Mouse (Mus musculus) retina, postnatal 1 day (tissue): ENCODE results near the gene Slc1a1.
A peak's percentile ranks its signal among the peaks of the same experiment; 100 is the strongest.

Experiments used
- DNase-seq: peaks from one replicate; pipeline ENCODE4 v3.0.0-alpha.2; 2012

The Slc1a1 gene

DNA sequence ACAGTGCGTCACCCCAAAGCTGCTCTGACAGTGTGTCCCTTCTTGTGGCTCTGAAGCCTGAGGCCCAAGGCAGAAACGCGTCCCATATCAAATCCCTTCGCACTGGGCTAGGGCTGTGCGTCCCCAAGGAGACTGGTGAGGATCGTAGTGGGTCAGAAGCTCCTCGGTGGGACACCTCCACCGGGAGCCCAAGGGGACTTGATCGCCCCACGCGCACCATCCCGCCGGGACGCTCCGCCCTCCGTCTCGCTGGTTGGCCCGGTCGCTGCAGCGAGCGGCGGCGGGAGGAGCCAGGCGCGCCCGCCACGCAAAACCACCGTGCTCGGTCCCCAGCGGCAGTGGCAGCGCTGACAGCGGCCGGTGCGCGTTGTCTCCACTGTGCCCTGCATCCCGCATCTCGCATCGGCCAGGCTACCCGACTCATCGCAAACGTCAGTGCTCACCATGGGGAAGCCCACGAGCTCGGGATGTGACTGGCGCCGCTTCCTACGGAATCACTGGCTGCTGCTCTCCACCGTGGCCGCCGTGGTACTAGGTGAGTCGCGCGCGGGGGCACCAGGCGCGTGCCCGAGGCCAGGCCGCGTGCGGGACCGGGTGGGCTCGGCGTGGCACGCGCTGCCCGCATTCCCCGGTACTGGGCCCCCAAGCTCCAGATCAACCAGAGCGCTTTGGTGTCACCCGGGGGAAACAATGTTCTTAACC, at the start of gene Slc1a1:
Slc1a1 (plus strand) TSS at position 252 of the 702 bp plus-strand sequence.
- DNase-seq, result peak; percentile 83

DNA sequence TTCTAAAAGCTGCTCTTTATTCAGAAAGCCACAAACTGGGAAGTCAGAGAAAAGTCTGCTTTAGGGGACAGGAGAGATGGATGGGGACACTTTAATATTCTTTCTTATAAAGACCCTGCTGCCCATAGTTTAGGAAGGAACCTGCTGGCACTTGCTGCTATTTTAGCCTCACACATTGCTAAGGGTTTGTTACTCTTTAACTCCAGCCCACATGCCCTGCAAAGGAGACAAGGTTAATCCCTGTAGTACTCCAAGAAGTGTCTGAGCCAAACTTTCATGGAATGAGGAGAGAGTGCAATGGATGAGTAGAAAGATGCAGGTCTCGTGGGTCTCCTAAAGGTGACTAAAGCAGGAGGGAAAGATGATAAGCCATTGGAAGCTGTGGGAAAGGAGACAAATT, 44.7 kb upstream of the Slc1a1 start:
- DNase-seq, result no peak

DNA sequence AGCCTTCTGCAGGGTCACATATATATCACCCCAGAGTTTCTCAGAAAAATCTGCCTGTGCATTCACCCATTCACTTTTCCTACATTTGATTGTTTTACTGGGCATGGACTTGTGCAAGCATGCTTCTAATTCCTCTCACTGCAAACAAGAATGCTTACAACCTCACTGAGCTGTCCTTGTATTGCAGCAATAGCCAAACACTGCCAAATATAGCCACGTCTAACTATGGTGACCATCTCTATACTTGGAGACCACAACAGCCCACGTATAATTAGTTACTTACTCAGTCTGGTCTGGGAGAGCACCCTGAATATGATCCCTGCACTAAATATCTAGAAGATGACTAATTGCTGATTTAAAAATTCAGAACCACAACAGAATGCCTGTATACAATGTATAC, 41.5 kb upstream of the Slc1a1 start:
- DNase-seq, result no peak

DNA sequence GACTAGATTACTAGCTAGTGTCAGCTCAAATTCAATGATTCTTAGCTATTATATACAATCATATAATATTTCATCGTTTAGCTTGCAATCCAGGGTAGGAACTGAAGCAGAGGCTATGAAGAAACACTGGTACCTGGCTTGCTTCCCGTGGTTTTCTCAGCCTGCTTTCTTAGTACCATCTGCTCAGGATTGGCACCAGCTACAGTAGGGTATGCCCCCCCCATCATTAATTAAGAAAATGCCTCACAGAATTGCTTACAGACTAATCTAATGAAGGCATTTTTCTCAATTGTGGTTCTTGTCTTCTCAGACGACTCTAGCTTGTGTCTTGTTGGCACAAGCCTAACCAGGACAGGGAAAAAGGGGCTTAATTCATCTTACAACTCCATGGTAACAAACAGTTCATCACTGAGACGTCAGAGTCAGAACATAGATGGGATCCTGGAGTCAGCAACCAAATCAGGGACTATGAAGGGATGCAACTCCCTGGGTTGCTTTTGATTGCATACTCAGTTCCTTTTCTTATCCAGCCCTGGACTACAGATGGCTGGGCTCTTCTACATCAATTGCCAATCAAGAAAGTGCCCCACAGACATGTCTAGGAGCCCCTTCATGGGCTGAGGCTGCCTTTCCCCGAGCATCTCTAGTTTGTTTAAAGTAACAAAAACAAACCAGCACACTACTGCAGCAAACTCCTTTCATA, 38.6 kb upstream of the Slc1a1 start:
- no peak for DNase-seq

DNA sequence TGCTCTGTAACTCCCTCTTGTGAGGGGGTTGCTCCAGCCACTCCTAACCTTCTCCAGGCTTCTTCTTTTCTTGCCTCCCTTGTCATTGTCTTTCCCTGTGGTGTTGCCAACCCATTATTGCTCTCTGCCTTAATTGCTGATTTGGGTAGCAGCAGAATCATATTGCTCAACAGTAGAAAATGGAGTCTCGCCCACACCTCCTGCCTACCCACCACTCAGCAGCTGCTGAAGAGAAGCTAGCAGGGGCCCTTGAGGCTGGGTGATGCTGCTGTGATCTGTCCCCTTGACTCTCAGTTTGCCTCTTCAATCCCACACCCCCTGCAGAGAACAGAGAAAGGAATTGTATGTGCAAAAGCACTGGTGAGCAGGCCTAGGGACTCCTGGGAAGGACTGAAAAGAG, 37.9 kb upstream of the Slc1a1 start:
- DNase-seq, result no peak

DNA sequence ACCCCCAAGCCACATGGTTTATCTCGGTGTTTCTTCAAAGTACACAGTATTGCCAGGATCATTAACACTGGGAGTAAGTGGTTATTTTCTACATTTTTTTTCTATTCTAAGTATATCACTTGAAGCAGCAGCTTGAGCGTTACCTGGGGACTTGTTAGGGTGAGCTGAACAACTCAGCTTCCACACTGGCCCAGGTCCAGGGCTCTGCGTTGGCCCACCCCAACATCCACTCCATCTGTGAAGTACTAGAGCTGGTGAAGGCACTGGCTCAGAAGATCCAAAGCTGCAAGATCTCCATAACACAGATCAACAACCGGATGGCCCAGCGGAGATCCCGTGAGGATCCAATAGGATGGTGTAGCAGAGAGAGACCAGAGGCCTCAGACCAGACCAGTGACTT, 37.2 kb upstream of the Slc1a1 start:
- no peak for DNase-seq

DNA sequence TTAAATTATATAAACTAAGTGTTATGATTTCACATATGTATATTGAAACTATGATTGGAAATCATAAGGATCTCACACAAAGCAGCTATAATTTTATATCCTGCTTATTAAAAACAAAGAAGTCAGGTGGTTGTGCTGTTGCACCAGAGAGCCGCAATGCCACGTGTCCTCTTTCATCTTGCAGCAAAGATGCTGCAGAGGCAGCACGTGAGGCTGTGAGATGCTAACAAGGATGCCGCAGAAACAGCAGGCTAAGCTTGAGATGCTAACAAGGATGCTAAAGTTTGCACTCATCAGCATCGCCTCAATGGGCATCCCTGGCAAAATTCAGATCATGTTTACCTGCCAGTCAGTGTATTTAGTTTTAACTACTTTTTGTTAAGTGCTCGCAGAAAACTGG, 34.4 kb upstream of the Slc1a1 start:
- DNase-seq, result no peak

DNA sequence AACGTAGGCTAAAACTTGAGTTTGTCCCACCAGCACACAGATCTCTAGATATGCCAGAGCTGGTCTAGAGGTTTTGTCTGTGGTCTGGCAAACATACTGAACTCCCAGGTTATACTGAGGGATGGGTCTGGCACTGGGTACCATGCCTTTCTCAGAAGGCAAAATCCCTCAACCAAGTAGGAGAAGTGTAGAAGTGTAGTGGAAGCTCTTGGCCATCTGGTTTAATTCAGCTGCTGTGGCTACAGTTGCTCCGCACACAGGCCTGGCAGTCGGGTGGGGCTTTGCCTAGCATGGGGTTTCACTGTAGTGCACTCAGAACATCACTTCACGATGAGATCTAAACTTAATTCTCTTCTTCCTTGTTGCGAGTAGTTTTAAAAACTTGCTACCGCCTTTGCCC, 28.6 kb upstream of the Slc1a1 start:
- no peak for DNase-seq

DNA sequence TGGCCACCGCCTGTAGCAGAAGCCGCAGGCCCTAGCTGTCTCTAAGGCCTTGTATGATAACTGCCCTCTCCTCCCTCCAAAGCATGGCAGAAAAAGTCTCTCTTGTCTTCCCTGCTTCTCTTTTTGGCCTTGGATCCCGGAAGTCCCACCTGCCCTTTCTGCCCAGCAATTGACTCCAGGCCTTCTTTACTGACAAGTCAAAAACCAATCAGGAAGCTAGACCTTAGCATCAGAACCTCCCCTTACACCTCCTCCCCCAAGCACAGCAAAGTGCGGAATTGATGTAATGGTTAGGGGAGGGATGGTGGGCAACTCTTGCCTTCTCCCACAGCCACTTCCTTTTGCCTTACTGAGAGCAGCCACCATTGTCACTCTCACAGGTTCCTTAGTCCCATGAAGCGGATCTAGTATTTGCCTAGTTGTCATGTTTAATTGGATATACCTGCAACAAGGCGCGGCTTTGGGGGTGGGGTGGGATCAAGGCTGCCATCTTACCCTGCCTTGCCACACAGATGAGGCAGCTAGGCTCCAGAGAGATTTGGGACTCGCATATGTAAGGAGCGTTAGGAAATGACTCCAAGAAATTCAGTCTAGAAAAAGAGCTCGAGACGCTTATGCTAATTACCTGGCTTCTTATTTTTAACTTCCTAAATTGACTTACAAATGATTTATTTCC, 27.9 kb upstream of the Slc1a1 start:
- no peak for DNase-seq

DNA sequence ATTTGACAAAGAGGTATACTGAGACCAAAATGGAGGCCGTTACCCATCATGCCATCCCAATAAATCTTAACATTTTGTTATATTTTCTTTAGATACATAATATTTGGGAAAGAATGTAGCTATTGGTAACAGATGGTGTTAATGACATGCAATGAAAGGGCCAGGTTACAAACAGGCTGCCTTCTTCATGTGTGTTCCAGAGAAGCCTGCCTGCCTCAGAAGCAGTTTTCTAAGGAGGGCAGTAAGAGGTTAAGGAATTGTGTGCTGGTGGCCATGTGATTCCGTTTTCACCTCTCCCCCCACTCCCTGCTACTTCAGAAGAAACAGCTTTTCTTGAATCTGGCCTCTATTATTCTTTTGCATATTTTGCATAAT, 27.4 kb upstream of the Slc1a1 start:
- DNase-seq, result no peak

DNA sequence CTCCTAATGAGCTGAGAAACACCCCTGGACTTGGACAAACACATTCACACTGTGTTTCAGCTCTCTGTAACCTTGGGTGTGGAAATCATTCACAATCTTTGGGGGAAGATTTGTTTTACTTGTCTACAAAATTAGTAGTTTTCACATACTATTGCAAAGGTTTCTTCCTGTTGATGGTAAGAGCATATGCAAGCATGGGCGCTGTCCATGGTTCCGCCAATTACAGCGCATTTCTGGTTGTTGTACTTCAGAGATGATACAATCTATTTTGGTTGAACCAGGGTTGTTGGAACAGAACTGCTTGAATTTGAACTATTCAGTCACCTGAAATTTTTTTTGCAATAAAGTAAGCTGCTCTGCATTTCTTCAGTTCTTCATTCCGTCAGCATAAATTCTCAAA, 16.6 kb upstream of the Slc1a1 start:
- no peak for DNase-seq

DNA sequence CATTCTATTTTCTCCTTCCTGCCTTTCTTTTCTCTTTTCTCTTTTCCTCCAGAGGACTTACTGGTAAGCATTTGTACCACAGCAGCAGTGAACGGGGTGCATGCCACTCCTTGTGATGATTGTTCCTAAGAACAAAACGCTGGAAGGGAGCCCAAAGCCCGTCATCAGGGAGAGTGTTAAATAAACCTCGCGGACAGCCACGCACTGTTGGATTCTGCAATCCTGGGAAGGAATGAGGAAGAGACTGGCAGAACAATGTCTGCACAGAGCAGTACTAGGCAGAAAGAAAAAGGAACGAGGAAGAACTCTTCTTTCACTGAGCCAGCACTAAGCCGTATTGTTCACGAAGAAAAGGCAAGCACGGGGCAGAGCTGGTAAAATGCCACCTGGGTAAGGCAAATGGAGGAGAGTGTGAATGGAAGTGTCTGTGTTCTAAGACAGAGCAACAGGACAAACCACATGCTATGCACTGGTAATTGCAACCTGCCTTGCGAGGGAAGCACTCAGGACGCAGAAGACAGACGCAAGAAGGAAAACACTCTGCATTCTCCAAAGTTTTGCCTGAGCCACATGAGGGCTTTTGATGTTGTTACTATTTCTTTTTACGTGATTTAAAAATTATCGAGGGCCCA, 7.0 kb upstream of the Slc1a1 start:
- peak; percentile 69 for DNase-seq

DNA sequence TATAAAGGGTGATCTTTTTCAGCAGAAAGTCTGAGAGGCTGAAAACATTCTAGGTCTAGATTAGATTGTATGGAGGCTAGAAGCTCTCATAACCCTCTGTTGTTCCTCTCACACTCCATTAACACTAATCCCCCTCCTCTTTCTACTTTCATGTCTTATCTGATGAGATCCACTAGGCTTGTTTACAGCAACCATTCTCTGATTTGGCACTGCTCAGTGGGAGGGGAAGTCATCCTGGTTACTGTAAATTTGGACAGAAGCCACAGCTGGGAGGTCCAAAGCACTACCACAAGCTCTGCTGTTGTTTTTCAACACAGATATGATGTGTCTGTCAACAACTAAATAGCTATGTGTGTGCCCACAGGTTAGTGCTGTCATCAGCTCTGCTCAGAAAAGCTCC, 3.5 kb upstream of the Slc1a1 start:
- DNase-seq, result no peak

DNA sequence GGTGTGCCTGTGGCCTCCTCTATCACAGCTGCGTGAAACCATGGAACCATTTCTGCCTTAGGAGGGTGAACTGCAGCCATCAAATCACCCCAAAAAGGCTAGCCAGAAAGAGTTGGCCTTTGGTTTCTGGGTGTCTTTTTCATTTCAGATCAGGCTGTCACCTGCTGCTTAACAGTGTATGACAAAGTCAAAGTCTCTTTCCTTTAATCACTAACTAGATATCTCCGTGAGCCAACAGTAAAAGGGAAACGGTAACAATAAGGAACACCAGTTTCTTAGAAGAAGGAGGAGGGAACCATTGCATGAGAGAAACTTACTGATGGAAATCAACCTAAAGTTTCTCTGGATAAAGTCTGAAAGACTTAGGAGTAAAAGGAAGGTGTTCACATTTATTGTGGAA, 2.2 kb upstream of the Slc1a1 start:
- DNase-seq, result no peak

DNA sequence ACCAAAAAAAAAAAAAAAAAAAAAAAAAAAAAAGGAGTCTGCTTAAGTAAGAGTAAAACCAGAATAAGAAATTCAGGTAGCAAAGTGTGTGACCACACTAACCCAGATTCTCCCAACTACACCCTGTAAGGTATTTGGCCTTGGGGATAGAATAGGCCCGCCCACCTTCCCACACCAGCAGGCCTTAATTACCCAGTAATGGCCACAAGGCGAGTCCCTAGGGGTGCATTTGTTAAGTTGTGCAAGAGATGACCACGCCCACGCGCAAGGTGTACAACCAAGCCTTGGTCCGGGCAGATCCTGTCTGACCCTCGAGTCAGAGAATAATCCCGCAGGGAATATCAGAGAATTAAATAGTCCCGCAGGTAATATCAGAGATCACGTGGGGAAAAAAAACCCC, 461 bp upstream of the Slc1a1 start:
- no peak for DNase-seq

DNA sequence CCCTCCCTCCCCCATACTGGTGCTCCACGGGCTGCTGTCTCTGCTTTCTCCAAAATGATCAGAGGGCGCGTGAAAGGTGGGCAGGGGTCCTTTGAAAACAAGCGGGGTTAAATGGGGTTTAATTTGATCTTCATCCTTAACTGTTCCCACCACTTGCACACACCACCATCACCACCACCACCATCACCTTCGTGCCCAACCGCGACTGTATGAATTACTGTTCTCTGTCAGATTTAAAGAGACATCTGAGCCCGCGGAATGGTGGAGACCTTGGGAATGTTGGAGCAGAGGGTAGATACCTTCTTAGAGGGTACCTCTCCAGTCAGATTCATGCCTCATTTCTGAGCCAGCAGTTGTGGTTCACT, 633 bp downstream of the Slc1a1 start:
- no peak for DNase-seq

DNA sequence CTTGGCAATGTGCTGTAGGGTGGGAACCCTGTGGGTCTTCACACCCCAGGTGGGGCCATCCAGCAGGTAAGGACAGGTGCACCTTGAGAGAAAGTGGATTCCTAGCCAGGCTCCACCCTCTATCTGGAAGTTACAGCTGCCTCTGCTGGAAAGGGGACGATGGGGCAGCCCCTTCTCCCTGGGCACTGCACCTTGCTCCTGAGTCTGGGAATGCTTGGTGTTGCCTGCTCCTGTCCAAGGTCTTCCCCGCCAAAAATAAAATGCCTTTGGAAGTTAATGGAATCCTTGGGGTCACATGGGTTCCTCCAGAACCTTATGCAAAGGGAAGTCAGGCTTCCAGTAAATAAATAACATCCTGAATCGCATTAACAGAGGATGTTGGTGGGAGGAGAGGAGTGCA, 1.3 kb downstream of the Slc1a1 start:
- DNase-seq, result no peak

DNA sequence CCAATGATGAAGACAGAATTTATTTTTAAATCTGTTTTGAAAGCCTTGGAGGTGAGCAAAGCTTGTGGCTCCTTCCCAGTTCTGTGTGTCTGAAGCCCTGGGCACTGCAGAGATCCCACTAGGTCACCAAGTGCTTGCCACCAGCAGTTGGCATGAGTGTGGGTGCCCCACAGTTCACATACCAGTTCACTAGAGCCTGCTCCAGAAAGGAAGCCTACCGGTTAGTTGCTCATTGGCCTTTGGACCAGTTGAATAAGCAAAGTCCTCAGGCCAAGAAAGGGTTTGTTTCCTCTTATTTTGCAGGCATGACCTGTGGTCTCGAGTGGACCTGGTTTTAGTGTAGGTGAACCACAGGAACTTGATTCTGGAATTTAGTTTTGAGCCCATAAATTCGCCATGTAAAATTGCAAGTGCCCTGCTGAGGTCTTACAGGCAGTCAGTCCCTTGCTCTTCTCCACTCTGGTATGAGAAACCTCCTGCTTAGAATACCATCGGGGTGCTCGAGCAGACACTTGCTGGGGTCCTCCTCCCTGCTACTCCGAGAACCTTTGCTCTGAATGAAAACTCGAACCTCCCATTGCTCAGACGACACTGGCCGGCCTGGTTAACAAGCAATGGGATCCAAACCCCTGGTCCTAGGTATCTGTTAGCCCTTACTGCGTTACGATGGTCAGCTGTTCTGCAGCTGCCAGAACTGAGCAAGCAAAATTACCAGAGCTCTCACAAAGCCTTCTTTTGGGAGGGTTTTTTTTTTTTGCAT, 2.0 kb downstream of the Slc1a1 start:
- DNase-seq, result no peak

DNA sequence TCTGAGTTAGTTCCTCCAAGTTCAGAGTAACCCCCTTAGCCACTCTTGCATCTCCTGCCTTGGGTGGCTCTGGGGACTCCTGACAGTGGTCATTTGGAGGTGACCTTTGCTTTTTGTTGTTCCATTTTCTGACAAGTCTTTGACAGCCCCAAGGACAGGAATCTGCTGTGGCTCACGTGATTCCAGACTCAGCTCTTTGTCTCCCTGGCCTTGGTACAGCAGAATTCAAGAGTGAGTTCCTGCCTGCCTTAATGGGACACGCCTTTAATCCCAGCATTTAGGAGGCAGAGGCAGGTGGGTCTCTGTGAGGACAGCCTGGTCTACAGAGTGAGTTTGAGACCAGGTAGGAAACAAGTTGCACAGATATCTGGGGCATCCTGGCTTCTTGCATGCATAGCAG, 3.9 kb downstream of the Slc1a1 start:
- no peak for DNase-seq

DNA sequence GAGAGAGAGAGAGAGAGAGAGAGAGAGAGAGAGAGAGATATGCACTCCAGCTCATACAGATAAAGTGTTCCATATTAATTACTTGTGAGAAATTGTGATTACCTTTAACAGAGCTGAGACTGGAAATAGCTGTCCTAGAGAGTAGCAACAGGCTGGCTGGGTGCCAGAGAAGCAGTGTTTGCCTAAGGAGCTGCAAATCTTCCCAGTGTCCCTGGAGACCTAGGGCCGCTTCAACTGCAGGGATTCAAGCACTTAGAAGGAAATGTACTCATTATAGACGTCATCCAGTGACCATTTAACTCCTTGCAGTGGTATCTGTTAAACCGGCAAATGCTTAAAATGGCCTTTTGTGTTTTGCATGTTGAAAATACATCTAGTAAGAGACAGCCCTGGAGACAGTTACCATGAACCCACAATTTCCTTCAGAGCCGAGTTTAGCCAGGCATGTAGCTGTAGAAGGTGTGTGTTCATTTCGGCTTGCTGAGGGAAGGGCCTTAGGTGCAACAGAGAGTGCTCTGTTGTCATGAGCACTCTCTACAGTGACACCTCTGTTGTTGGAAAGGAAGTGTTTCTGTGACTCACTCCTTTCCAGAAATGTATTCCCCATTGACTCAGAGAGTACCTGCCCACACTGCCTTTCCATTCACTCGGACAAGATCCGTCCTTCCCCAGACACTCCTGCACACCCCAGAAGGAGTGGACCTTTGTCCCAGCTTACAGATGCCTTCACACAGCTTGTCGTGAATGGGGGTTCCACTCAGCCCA, 10.3 kb downstream of the Slc1a1 start:
- no peak for DNase-seq

DNA sequence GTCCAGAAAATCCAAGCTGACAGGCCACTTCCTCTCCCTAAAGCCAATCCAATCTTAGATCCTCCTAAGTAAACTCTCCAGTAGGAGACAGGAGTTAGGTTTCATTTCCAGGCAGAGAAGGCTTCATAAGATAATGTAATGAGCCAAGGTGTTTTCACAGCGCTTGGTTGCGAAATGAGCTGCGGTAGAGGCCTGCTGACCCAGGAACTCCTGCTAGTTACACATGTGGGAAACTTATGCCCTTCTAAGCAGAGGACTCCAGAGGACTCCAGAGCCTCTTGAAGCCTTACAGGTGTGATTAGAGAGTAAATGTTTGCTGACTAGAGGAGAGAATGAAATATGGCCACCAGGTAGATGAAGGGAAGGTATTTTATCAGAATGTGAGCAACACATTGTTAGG, 15.7 kb downstream of the Slc1a1 start:
- no peak for DNase-seq

DNA sequence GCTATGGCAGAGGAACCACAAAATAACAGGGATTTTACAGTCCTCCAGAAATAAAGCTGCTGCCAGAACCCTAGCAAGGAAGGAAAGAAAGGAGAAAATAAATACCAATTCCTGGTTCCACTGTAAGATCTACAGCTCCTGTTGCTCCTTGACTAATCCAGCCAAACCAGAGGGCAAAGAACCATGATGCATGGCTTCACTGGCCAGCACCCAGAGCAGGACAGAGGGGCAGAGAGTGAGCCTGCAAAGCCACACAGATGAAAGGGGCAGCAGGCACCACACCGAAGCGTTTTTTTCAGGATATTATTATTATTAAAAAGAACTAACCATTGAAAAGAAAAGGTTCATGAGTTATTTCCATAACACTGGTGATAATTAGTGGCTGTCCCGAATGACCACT, 17.2 kb downstream of the Slc1a1 start:
- no peak for DNase-seq
